Mouse (Mus musculus) left cerebral cortex, adult 8-10 months (tissue): ENCODE results near the gene Pinlyp. TPM values are rescaled to one million over a fixed set of nuclear protein-coding genes. Genes with fewer than 3 reads are reported as not detected.

Source experiments
- total RNA-seq, 4 experiments: library from RNA; stranded (reverse); gene quantifications; 2 replicates each; pipeline ENCODE4 v1.2.4; 2022

Pinlyp gene
- total RNA-seq, 4 experiments from 2014 or later, result not detected

Other genes starting within 250 kb of the Pinlyp start
- 10 to 100 TPM; 19.0 to 24.4 (median 21.5) TPM for gene Zfp61, start 244.9 kb downstream of the Pinlyp start, total RNA-seq
- 10 to 100 TPM; 14.2 to 16.4 (median 15.7) TPM for gene Zfp94, start 229.5 kb downstream of the Pinlyp start, total RNA-seq
- gene Tescl, start 212.2 kb downstream of the Pinlyp start, total RNA-seq, result not detected
- not detected for gene Lypd5, start 196.9 kb downstream of the Pinlyp start, total RNA-seq
- 1 to 10 TPM in 1 of 4 experiments, under 1 TPM in 3; 0.50 to 1.0 (median 0.53) TPM for gene Kcnn4, start 175.9 kb downstream of the Pinlyp start, total RNA-seq
- 10 to 100 TPM; 40.2 to 47.7 (median 43.4) TPM for gene Smg9, start 146.5 kb downstream of the Pinlyp start, total RNA-seq
- gene Irgc1, start 93.8 kb downstream of the Pinlyp start, total RNA-seq, result under 1 TPM in 1 of 4 experiments, not detected in 3; 0.21 TPM
- 1 to 10 TPM in 2 of 4 experiments, under 1 TPM in 2; 0.72 to 4.6 (median 2.1) TPM for gene Plaur, start 83.6 kb downstream of the Pinlyp start, total RNA-seq
- 100 to 1,000 TPM; 215 to 253 (median 239) TPM for gene Cadm4, start 64.1 kb downstream of the Pinlyp start, total RNA-seq
- 10 to 100 TPM; 42.8 to 45.4 (median 44.1) TPM for gene Zfp428, start 39.1 kb downstream of the Pinlyp start, total RNA-seq
- not detected for gene AC161166.1, start 33.7 kb downstream of the Pinlyp start, total RNA-seq
- gene Irgq, start 15.4 kb downstream of the Pinlyp start, total RNA-seq, result 10 to 100 TPM; 62.6 to 68.9 (median 66.6) TPM
- gene Xrcc1, start 171 bp upstream of the Pinlyp start, total RNA-seq, result 10 to 100 TPM; 37.2 to 39.8 (median 38.5) TPM
- gene Ethe1, start 41.4 kb upstream of the Pinlyp start, total RNA-seq, result 10 to 100 TPM; 13.3 to 16.0 (median 15.1) TPM
- 1 to 10 TPM; 5.3 to 6.9 (median 5.7) TPM for gene Zfp575, start 41.5 kb upstream of the Pinlyp start, total RNA-seq
- gene Phldb3, start 64.6 kb upstream of the Pinlyp start, total RNA-seq, result under 1 TPM in 3 of 4 experiments, not detected in 1; 0.13 to 0.39 (median 0.27) TPM
- gene Lypd3, start 90.4 kb upstream of the Pinlyp start, total RNA-seq, result 1 to 10 TPM in 1 of 4 experiments, under 1 TPM in 3; 0.44 to 1.3 (median 0.63) TPM
- not detected for gene Tex101, start 130.6 kb upstream of the Pinlyp start, total RNA-seq
- not detected for gene BC049730, start 163.1 kb upstream of the Pinlyp start, total RNA-seq
- gene Gm4763, start 180.8 kb upstream of the Pinlyp start, total RNA-seq, result not detected
- gene Cd177, start 214.2 kb upstream of the Pinlyp start, total RNA-seq, result not detected
- gene Ceacam10, start 231.1 kb upstream of the Pinlyp start, total RNA-seq, result not detected